ENCODE assay signal across 11 mouse cellular contexts in genomic region chr5:115071096-115071901, GRCm38 (mm10). TPM values are rescaled to one million over a fixed set of nuclear protein-coding genes. Genes with fewer than 3 reads are reported as not detected.
DNase-seq lines count a peak whose midpoint lies in the region; ATAC-seq and TF ChIP-seq lines count a peak whose summit lies in the region.
"Had no signal": no experiment of that assay in that cellular context is flagged by ENCODE, and none has a peak within 500 bp of the region (broad histone marks: within the 10 kb centered on the region; RNA-seq: fewer than 3 reads in every experiment).

No protein-coding gene starts in this region.

- no peaks in the 10 kb centered on the region for H3K27me3 ChIP-seq in heart, embryonic 16.5 days (ENCODE audit: control insufficient read depth, insufficient read depth, low read length)
- no peaks in the 10 kb centered on the region for H3K27me3 ChIP-seq in liver, postnatal 0 days (ENCODE audit: insufficient read depth, low read length)
- H3K27me3 ChIP-seq: Patski had no signal

- H3K4me1 ChIP-seq in heart, embryonic 16.5 days (ENCODE audit: control insufficient read depth, insufficient read depth, low read length), result peaks cover 43% of the 10 kb centered on the region
- H3K4me1 ChIP-seq in liver, postnatal 0 days (ENCODE audit: insufficient read depth), result peaks cover 68% of the 10 kb centered on the region

- peak overlapping the region; percentile 11; the same call in 1 of the 2 replicates for H3K27ac ChIP-seq in heart, embryonic 16.5 days (ENCODE audit: low read length)
- H3K27ac ChIP-seq in liver, postnatal 0 days (ENCODE audit: low read depth), result peak overlapping the region; percentile 94

- intact Hi-C loops in heart, postnatal 10 days (cut with DNase I), result no loop called here

- 82% methylated on average over 11 of the region's 11 CpGs for WGBS in heart, embryonic 16.5 days
- WGBS in liver, postnatal 0 days (ENCODE audit: insufficient replicate concordance), result 48% methylated on average over 11 of the region's 11 CpGs

- no peak overlapping the region for H3K9ac ChIP-seq in heart, embryonic 16.5 days (ENCODE audit: low read length)
- H3K9ac ChIP-seq in liver, postnatal 0 days (replicated peaks), result peak overlapping the region; percentile 44; the same call in 1 of the 2 replicates
- H3K9ac ChIP-seq: forebrain, postnatal 0 days had no signal

- DNase-seq in heart, postnatal 10 days, result no peak
- DNase-seq in adrenal gland, adult (ENCODE audit: inconsistent age in 2 of 2, low spot score in 1 of 2), result peak; percentile 59 to 82
- peak; percentile 64 for DNase-seq in fat pad, adult 2 months (ENCODE audit: extremely low read depth, low read depth, low spot score)
- peak; percentile 38 for DNase-seq in liver, postnatal 0 days
- no peak for DNase-seq in layer of hippocampus, adult 8-10 months (ENCODE audit: low spot score in 2 of 2)

- H3K4me3 ChIP-seq in heart, embryonic 16.5 days (ENCODE audit: low read length), result no peak overlapping the region
- no peak overlapping the region for H3K4me3 ChIP-seq in liver, postnatal 0 days (ENCODE audit: low read depth, low read length)

- TF ChIP-seq CTCF in liver, postnatal 0 days (IDR thresholded peaks at IDR 0.05; ENCODE audit: low read depth), result no peak

- peak; percentile 30; the same call in 1 of the 2 replicates for ATAC-seq in heart, embryonic 16.5 days (replicated peaks; ENCODE audit: extremely low read depth, insufficient read depth, low FRiP score)
- ATAC-seq in liver, postnatal 0 days, result peak; percentile 74
- ATAC-seq in frontal cortex, adult (ENCODE audit: low TSS enrichment), result no peak
- no peak for ATAC-seq in monocyte, adult 5-6 weeks (replicated peaks; ENCODE audit: insufficient number of reproducible peaks, low FRiP score, low TSS enrichment, poor library complexity, severe bottlenecking)
- ATAC-seq: forebrain, postnatal 0 days; Patski had no signal

- TF ChIP-seq EP300 in liver, postnatal 0 days (IDR thresholded peaks at IDR 0.05; ENCODE audit: low read depth), result peak; percentile 65

- 0 out of 2 replicates have a peak, but pooled peaks cover 4% of the 10 kb centered on the region for H3K36me3 ChIP-seq in heart, embryonic 16.5 days (ENCODE audit: control insufficient read depth, insufficient read depth)
- H3K36me3 ChIP-seq in liver, postnatal 0 days (replicated peaks; ENCODE audit: insufficient read depth, low read length), result peaks cover 16% of the 10 kb centered on the region

- H3K4me2 ChIP-seq in heart, embryonic 16.5 days (ENCODE audit: low read depth, low read length), result no peak overlapping the region
- peak overlapping the region; percentile 59 for H3K4me2 ChIP-seq in liver, postnatal 0 days (ENCODE audit: low read depth, low read length)

- H3K9me3 ChIP-seq in heart, embryonic 16.5 days (replicated peaks; ENCODE audit: control insufficient read depth, low read length), result no peaks in the 10 kb centered on the region
- no peaks in the 10 kb centered on the region for H3K9me3 ChIP-seq in liver, postnatal 0 days (ENCODE audit: low read length)

RNA-seq across cellular contexts. Expression of gene Gm10401, which starts 26.8 kb away (rescaled TPM):
- polyA plus RNA-seq in heart, embryonic 16.5 days (2015; fragmentation: Nextera tagmentation; extraction: Ambion mirVana), result 9.2 and 14.9 TPM in 2 replicates
- not detected for total RNA-seq in heart, postnatal 10 days (2021)
- polyA plus RNA-seq in liver, postnatal 0 days (2015; fragmentation: Nextera tagmentation; extraction: Ambion mirVana), result 6.0 and 6.6 TPM in 2 replicates
- total RNA-seq in monocyte, adult 5-6 weeks (2017), result 0.75 TPM in 1 of 3 replicates, not detected in the others
- not detected for total RNA-seq in layer of hippocampus, adult 8-10 months (2022)
- total RNA-seq: forebrain, postnatal 0 days had no signal
- polyA plus RNA-seq: Patski; testis, adult 2 months had no signal

RNA-seq across cellular contexts. Expression of gene Acads, which starts 47.8 kb away (rescaled TPM):
- 140 and 143 TPM in 2 replicates for polyA plus RNA-seq in heart, embryonic 16.5 days (2015; fragmentation: Nextera tagmentation; extraction: Ambion mirVana)
- total RNA-seq in heart, postnatal 10 days (2021), result 100 to 1,000 TPM; 198 to 202 TPM
- polyA plus RNA-seq in liver, postnatal 0 days (2015; fragmentation: Nextera tagmentation; extraction: Ambion mirVana), result 87.9 and 93.4 TPM in 2 replicates
- total RNA-seq in monocyte, adult 5-6 weeks (2017), result 10.4 to 19.1 TPM (median 15.8 TPM) in 3 replicates
- 10 to 100 TPM in 1 of 4 experiments, 1 to 10 TPM in 3; 8.1 to 11.7 (median 9.2) TPM for total RNA-seq in layer of hippocampus, adult 8-10 months (2022)

Comparison
In these comparisons a context has a peak if more than half of its experiments do, and no peak if none do; other contexts are left out.
1. ATAC-seq: peak in heart, embryonic 16.5 days (single experiment) and liver, postnatal 0 days (single experiment); none in frontal cortex, adult (single experiment) and monocyte, adult 5-6 weeks (single experiment).
2. DNase-seq: peak in adrenal gland, adult (2 of 2), fat pad, adult 2 months (single experiment) and liver, postnatal 0 days (single experiment); none in heart, postnatal 10 days (0 of 2) and layer of hippocampus, adult 8-10 months (0 of 2).